Mouse (Mus musculus): ENCODE results near the gene Rpl36a-ps1. TPM values are rescaled to one million over a fixed set of nuclear protein-coding genes. Genes with fewer than 3 reads are reported as not detected.
"Not testable (repeated sequence)": the region's sequence is repeated elsewhere in the genome, so short reads cannot be mapped to it uniquely, and the experiment has no call there.

Rpl36a-ps1 gene
- 0.51 TPM in 1 of 2 replicates, not detected in the other for polyA plus RNA-seq (2015; fragmentation: Nextera tagmentation; extraction: Ambion mirVana)

GRCm38 (mm10) chr14:98994218-98994617 is at the start of gene Rpl36a-ps1:
Gene Rpl36a-ps1, minus strand, starts transcription at chr14:98994318.
- Histone ChIP-seq H3K9ac (no peak within 1 kb of the TSS), H3K4me3 (no peak within 1 kb of the TSS), H3K27ac (replicated peaks) (no peak within 1 kb of the TSS), H3K4me1 (replicated peaks) (no peaks in the 10 kb centered on the region), H3K27me3 (no peaks in the 10 kb centered on the region), H3K9me3 (0 out of 2 replicates have a peak, but pooled peaks cover 4% of the 10 kb centered on the region), H3K36me3 (no peaks in the 10 kb centered on the region), H3K4me2 (no peak within 1 kb of the TSS)
- no peak for ATAC-seq (ENCODE audit: low FRiP score, low read depth)
- 97% methylated on average over 7 of the region's 7 CpGs for WGBS

DNA sequence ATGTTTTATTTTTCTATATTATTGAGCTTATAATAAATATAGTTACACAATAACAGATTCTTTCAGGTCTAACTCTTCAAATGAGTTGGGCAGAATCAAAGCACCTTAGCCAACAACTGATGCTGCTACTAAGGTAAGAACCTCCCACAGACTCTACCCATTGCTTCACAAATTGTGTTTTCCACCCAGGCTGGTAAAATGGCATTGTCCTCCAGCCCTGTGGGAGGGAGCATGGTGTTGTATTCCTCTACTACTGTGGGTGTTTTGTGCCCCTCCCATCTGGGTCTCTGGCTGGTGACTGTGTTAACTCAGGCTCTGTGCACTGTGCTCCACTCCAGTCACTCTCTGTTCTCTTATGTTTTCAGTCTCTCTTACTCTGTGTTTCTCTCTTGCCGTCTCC is 49.4 kb upstream of the Rpl36a-ps1 start:
- no peaks in the 10 kb centered on the region for H3K9me3 ChIP-seq
- no peak for ATAC-seq (ENCODE audit: low FRiP score, low read depth)
- peak overlapping the region; percentile 90; the same call in 1 of the 2 replicates for H3K4me3 ChIP-seq
- no peak overlapping the region for H3K27ac ChIP-seq (replicated peaks)
- no peaks in the 10 kb centered on the region for H3K27me3 ChIP-seq
- 0 out of 2 replicates have a peak overlapping the region, but pooled peaks have one; percentile 1 for H3K9ac ChIP-seq
- peaks cover 28% of the 10 kb centered on the region for H3K4me1 ChIP-seq (replicated peaks)
- H3K36me3 ChIP-seq = 0 out of 2 replicates have a peak, but pooled peaks cover 6% of the 10 kb centered on the region
- 35% methylated on average over 1 of the region's 1 CpGs for WGBS
- peak overlapping the region; percentile 70 for H3K4me2 ChIP-seq

GRCm38 (mm10) chr14:99041416-99041815 is 47.3 kb upstream of the Rpl36a-ps1 start:
- Histone ChIP-seq H3K27me3 (no peaks in the 10 kb centered on the region), H3K4me3 (no peak overlapping the region), H3K36me3 (0 out of 2 replicates have a peak, but pooled peaks cover 6% of the 10 kb centered on the region), H3K27ac (replicated peaks) (no peak overlapping the region), H3K9me3 (no peaks in the 10 kb centered on the region), H3K9ac (no peak overlapping the region), H3K4me1 (replicated peaks) (peaks cover 25% of the 10 kb centered on the region), H3K4me2 (no peak overlapping the region)
- WGBS = 75% methylated on average over 4 of the region's 4 CpGs
- ATAC-seq (ENCODE audit: low FRiP score, low read depth) = no peak

DNA sequence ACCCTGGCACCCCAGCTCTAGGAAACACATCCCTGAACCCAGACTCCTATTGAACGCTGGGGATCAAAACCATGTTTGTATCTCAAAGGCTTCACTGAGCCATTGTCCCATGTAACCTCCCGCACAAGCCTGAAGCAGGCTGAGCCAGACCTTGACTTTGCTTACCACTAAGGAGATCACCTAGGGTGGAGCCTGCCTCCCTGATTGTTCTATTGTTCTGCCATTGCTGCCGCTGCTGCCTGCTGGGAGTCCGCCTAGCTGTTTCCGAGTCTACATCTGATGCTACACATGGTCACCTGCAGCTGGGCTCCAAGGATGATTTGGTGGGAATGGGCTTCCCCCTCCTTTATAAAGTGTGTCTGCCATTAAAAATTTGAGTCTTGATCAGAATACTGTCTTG is 45.2 kb upstream of the Rpl36a-ps1 start:
- not testable (repeated sequence) for H3K4me2 ChIP-seq; H3K9ac ChIP-seq; ATAC-seq (ENCODE audit: low FRiP score, low read depth); H3K27ac ChIP-seq (replicated peaks); H3K9me3 ChIP-seq; H3K4me3 ChIP-seq; H3K27me3 ChIP-seq
- Histone ChIP-seq H3K36me3 (peaks cover 11% of the 10 kb centered on the region), H3K4me1 (replicated peaks) (peaks cover 16% of the 10 kb centered on the region)
- whole genome bisulfite sequencing = 53% methylated on average over 5 of the region's 5 CpGs

GRCm38 (mm10) chr14:99037703-99038102 is 43.6 kb upstream of the Rpl36a-ps1 start:
- H3K9me3 ChIP-seq = no peaks in the 10 kb centered on the region
- no peak for ATAC-seq (ENCODE audit: low FRiP score, low read depth)
- H3K4me2 ChIP-seq = no peak overlapping the region
- H3K27ac ChIP-seq (replicated peaks) = no peak overlapping the region
- peaks cover 15% of the 10 kb centered on the region for H3K36me3 ChIP-seq
- H3K4me3 ChIP-seq = no peak overlapping the region
- no peaks in the 10 kb centered on the region for H3K27me3 ChIP-seq
- H3K9ac ChIP-seq = no peak overlapping the region
- 0 out of 2 replicates have a peak, but pooled peaks cover 7% of the 10 kb centered on the region for H3K4me1 ChIP-seq (replicated peaks)
- WGBS = 82% methylated on average over 2 of the region's 2 CpGs

DNA sequence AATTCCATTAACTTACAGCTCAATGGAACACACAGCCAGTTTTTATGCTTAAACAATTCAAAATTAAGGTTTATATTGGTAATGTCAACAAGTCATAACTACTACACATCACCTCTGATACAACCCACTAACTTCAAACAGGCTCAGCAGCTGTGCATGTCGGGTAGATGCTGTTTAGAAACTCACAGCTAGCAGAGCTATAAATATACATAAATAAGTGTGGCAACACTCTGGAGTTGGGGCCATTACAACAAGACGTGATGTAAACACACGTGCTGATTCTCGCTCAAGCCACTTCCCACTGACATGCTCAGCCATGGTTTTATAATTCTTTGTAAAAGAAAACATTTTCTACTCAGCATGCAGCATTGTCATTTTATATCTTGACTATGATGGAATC is 41.9 kb upstream of the Rpl36a-ps1 start:
- Histone ChIP-seq H3K4me2 (no peak overlapping the region), H3K9me3 (no peaks in the 10 kb centered on the region), H3K27ac (replicated peaks) (no peak overlapping the region), H3K9ac (no peak overlapping the region), H3K27me3 (no peaks in the 10 kb centered on the region), H3K4me1 (replicated peaks) (0 out of 2 replicates have a peak, but pooled peaks cover under 1% of the 10 kb centered on the region), H3K36me3 (peaks cover 15% of the 10 kb centered on the region), H3K4me3 (no peak overlapping the region)
- no peak for ATAC-seq (ENCODE audit: low FRiP score, low read depth)
- 79% methylated on average over 4 of the region's 4 CpGs for WGBS

DNA sequence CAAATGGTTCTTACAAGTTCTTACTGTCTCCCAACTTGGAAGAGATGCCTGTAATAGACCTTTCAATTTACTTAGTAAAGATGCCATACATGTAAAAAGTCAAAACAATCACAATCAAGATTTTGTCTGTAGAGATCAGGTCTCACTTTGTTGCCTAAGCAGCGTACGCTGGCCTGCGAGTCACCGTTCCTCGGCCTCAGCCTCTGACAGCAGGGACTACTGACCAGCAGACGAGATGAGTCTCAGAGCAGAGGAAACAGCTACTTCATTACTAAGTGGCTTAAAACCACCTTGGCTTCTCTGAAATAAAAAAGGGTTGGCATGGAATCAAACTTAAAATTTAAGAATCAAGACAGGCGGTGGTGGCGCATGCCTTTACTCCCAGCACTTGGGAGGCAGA is 40.7 kb upstream of the Rpl36a-ps1 start:
- not testable (repeated sequence) for H3K4me2 ChIP-seq; H3K9ac ChIP-seq; H3K9me3 ChIP-seq; H3K4me1 ChIP-seq (replicated peaks); ATAC-seq (ENCODE audit: low FRiP score, low read depth); H3K27ac ChIP-seq (replicated peaks); H3K4me3 ChIP-seq; H3K27me3 ChIP-seq
- 95% methylated on average over 8 of the region's 8 CpGs for WGBS
- peaks cover 11% of the 10 kb centered on the region for H3K36me3 ChIP-seq

GRCm38 (mm10) chr14:99032596-99032995 is 38.5 kb upstream of the Rpl36a-ps1 start:
- WGBS = 78% methylated on average over 5 of the region's 5 CpGs
- Histone ChIP-seq H3K9ac (no peak overlapping the region), H3K27me3 (no peaks in the 10 kb centered on the region), H3K36me3 (peaks cover 8% of the 10 kb centered on the region), H3K4me3 (no peak overlapping the region), H3K4me2 (no peak overlapping the region), H3K9me3 (no peaks in the 10 kb centered on the region), H3K27ac (replicated peaks) (no peak overlapping the region), H3K4me1 (replicated peaks) (no peaks in the 10 kb centered on the region)
- ATAC-seq (ENCODE audit: low FRiP score, low read depth) = no peak

DNA sequence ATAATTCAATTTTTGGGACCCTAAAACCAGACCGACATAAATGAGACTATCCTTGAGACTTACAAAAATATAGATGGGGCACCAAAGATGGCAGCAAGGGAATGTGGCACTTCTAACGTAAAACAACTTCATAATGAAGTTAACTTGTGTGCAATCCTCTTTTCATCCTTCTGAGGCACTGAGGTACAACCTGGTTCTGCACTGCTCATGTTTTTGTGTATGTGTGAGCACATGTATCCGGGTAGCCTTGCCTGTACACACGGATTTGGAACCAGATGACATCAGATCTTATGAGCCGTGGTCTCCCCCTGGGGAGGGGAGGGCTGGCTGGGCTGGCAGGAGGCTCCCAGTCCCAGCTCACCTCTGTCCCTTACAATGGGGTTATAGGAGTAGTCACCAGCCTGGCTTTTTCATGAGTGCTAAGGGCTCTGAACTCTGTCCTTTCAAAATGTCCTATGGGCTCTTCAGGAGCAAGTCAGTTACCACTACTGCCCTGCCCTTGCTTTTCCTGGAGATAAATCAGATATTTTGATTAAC is 37.3 kb upstream of the Rpl36a-ps1 start:
- Histone ChIP-seq H3K27me3 (no peaks in the 10 kb centered on the region), H3K4me1 (replicated peaks) (no peaks in the 10 kb centered on the region), H3K9me3 (no peaks in the 10 kb centered on the region), H3K4me2 (no peak overlapping the region), H3K27ac (replicated peaks) (no peak overlapping the region), H3K36me3 (peaks cover 8% of the 10 kb centered on the region), H3K9ac (no peak overlapping the region), H3K4me3 (no peak overlapping the region)
- WGBS = 83% methylated on average over 5 of the region's 5 CpGs
- ATAC-seq (ENCODE audit: low FRiP score, low read depth) = no peak; the same call in 1 of the 2 replicates

DNA sequence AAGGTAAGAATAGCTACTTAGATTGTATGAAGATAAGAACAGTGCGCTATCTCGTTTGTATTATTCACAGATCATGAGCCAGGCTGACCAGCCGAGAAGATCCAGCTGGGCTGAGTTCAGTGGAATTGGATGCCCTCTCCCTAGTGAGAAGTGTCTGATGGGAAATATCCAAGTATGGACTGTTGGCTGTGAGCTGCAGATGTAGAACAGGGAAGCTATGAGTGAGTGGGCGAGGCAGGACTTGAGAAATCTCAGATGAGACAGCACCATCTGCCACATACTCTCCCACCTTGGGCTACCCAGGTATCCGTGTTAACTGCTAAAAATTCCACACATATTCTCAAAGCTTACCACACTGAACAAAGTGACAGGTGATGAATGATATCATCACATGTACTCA is 35.9 kb upstream of the Rpl36a-ps1 start:
- Histone ChIP-seq H3K4me2 (no peak overlapping the region), H3K4me1 (replicated peaks) (no peaks in the 10 kb centered on the region), H3K9ac (no peak overlapping the region), H3K4me3 (no peak overlapping the region), H3K27ac (replicated peaks) (no peak overlapping the region), H3K9me3 (no peaks in the 10 kb centered on the region), H3K27me3 (no peaks in the 10 kb centered on the region), H3K36me3 (0 out of 2 replicates have a peak, but pooled peaks cover 3% of the 10 kb centered on the region)
- no peak for ATAC-seq (ENCODE audit: low FRiP score, low read depth)
- 76% methylated on average over 5 of the region's 5 CpGs for WGBS

DNA sequence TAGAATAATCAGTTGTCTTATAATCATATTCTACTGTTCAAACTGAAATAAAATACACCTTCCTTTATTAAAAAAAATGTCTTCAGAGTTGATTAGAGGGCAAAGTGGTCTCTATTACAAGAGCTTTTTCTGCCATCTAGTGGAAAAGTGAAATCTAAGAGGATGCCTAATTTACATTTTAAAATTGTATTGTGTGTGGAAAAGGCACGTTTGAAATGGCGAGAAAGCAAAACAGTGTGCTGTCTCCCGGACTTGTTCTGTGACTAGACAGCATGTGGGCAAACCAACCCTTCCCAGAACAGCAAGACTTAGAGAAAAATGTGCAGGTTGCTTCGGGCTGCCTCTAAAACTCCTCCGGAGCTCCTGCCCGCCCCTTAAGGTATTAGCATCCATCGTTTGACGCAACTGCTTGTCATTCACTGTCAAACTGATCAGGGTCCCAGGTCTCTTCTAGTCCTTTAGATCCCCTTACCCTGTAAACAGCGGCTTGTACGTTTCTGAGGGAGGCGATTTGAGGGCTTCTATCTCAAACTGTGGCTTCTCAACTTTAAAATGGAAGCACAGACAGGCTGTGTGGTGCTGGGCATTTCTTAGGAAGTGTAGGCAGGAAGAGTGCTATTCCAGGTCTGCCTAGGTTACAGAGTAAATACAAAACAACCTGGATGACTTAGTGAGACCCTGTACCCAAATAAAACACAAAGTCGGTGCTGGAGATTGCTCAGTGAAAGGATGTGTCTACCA is 28.4 kb upstream of the Rpl36a-ps1 start:
- H3K9ac ChIP-seq = peak overlapping the region; percentile 35
- no peaks in the 10 kb centered on the region for H3K4me1 ChIP-seq (replicated peaks)
- no peaks in the 10 kb centered on the region for H3K27me3 ChIP-seq
- no peak overlapping the region for H3K27ac ChIP-seq (replicated peaks)
- H3K9me3 ChIP-seq = no peaks in the 10 kb centered on the region
- peak overlapping the region; percentile 54 for H3K4me2 ChIP-seq
- ATAC-seq (ENCODE audit: low FRiP score, low read depth) = 0 out of 2 replicates have a peak, but pooled peaks have one; percentile 21
- H3K4me3 ChIP-seq = peak overlapping the region; percentile 35
- no peaks in the 10 kb centered on the region for H3K36me3 ChIP-seq
- WGBS = 38% methylated on average over 12 of the region's 12 CpGs

DNA sequence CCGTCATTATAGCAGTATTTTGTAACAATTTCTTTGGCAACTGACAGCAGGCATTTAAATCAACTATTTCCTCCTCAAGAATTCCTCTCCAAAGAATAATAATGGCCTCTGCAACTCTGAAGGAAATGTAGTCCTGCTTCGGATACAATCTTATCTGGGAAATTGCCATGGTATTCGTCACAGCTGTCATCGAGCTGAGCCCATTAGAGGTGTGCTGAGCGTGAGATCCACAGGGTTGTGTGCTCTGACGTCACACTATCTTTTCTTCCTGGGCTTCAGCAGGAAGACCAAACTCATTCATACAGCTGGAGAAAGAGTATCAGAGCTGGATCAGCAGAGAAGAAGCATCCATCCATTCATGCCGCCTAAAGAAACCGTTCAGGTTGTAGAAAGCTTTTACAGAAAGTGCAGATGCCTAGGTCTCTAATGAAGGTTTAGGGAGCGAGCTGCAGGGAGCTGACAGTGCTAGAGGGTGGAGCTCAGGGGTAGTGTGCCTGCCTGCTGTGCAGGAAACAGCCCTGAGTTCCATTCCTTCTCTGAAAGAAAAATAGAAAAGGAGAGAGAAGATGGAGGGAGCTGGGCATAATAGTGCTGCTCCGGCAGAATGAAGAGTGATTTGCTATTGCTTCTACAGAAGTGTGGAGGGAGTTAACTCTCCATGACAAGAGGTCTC is 25.2 kb upstream of the Rpl36a-ps1 start:
- Histone ChIP-seq H3K9ac (no peak overlapping the region), H3K4me2 (no peak overlapping the region), H3K36me3 (no peaks in the 10 kb centered on the region), H3K4me1 (replicated peaks) (no peaks in the 10 kb centered on the region), H3K9me3 (no peaks in the 10 kb centered on the region), H3K27me3 (no peaks in the 10 kb centered on the region), H3K4me3 (no peak overlapping the region), H3K27ac (replicated peaks) (no peak overlapping the region)
- ATAC-seq (ENCODE audit: low FRiP score, low read depth) = no peak
- 58% methylated on average over 10 of the region's 10 CpGs for WGBS

Measured in hindbrain, embryonic 15.5 days (tissue).